8 mouse cellular contexts compared by ENCODE assay signal in the genomic region with DNA sequence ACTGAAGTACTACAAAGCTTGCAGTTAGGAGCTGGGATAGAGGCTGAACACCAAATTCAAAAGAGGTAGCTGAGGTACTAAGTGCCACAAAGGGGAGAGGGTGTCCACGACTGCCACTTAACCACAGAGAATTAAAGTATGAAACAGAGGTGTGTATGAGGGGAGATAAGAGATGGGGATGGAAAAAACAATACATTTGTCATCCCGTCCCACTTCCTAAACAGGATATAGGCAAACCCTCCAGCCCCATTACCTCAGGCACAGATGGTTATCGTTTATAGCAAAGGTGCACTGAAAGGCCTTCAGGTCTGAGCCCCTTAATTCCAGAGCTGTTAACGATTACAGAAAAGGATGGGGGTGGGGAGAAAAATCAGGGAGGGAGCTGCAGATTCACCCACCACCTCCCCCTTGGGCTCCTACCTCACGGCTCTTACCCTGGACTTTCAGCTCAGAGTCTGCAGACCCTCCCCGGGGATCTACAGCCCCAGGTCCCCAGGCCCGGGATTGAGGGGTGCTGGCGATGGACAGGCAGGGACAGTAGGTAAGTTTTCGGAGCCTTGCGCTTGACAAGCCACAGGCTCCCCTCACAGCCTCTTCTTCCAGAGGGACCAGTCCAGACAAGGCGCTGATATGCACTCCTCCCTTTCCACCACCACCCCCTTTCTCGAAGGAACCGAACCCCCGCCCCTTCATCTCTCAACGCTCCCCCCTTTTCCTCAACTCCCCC. TPM values are rescaled to one million over a fixed set of nuclear protein-coding genes. Genes with fewer than 3 reads are reported as not detected.
DNase-seq lines count a peak whose midpoint lies in the region; ATAC-seq and TF ChIP-seq lines count a peak whose summit lies in the region.

No protein-coding gene starts in this region.

- no peak for TF ChIP-seq CTCF in left cerebral cortex, adult 2 months (IDR thresholded peaks at IDR 0.05)
- no peak for TF ChIP-seq CTCF in G1E (IDR thresholded peaks at IDR 0.05; ENCODE audit: low read depth, low read length)
- no peak for TF ChIP-seq CTCF in cortical plate, adult 2 months (IDR thresholded peaks at IDR 0.05; ENCODE audit: extremely low read depth, insufficient read depth, low read length)
- TF ChIP-seq CTCF in spleen, adult 2 months (IDR thresholded peaks at IDR 0.05; ENCODE audit: extremely low read depth, insufficient read depth, insufficient read length, insufficient replicate concordance), result no peak

- intact Hi-C loops in left cerebral cortex, adult 2 months (cut with DNase I), result loop anchor here (2.0 to 5.0 kb wide), 3 partner anchors 102 to 207 kb away; a partner anchor contains a TSS
- intact Hi-C loops in left cerebral cortex, postnatal 4 days (cut with DNase I), result no loop called here
- intact Hi-C loops in gastrocnemius, postnatal 36 days (cut with DNase I), result loop anchor here (10.0 kb wide), 1 partner anchor 940 kb away; no protein-coding TSS in a partner anchor

- peaks cover 8% of the 10 kb centered on the region for H3K36me3 ChIP-seq in G1E (replicated peaks)
- no peaks in the 10 kb centered on the region for H3K36me3 ChIP-seq in hindbrain, embryonic 14.5 days (replicated peaks; ENCODE audit: control insufficient read depth, insufficient read depth)
- no peaks in the 10 kb centered on the region for H3K36me3 ChIP-seq in liver, embryonic 11.5 days (ENCODE audit: control insufficient read depth, insufficient read depth, low read length)
- H3K36me3 ChIP-seq in spleen, adult 2 months (ENCODE audit: control insufficient read depth, insufficient read depth, low read length), result no peaks in the 10 kb centered on the region

- H3K9me3 ChIP-seq in G1E (replicated peaks), result no peaks in the 10 kb centered on the region
- no peaks in the 10 kb centered on the region for H3K9me3 ChIP-seq in hindbrain, embryonic 14.5 days (ENCODE audit: control insufficient read depth, low read length)
- no peaks in the 10 kb centered on the region for H3K9me3 ChIP-seq in liver, embryonic 11.5 days (ENCODE audit: control insufficient read depth, low read length)

- H3K4me2 ChIP-seq in hindbrain, embryonic 14.5 days (replicated peaks), result peak overlapping the region; percentile 59
- H3K4me2 ChIP-seq in liver, embryonic 11.5 days, result peak overlapping the region; percentile 69

- peak overlapping the region; percentile 100 for H3K27ac ChIP-seq in left cerebral cortex, adult 2 months
- H3K27ac ChIP-seq in cortical plate, adult 2 months (ENCODE audit: insufficient read depth, low read length), result no peak overlapping the region
- peak overlapping the region; percentile 98 for H3K27ac ChIP-seq in hindbrain, embryonic 14.5 days
- H3K27ac ChIP-seq in liver, embryonic 11.5 days (ENCODE audit: low read depth, low read length), result peak overlapping the region; percentile 72
- H3K27ac ChIP-seq in spleen, adult 2 months (ENCODE audit: insufficient read depth, low read length), result no peak overlapping the region

- no peak for TF ChIP-seq POLR2A in cortical plate, adult 2 months (IDR thresholded peaks at IDR 0.05; ENCODE audit: extremely low read depth, insufficient read depth, low read length)
- TF ChIP-seq POLR2A in spleen, adult 2 months (IDR thresholded peaks at IDR 0.05; ENCODE audit: low read depth, low read length), result no peak

- no peak for DNase-seq in left cerebral cortex, adult 2 months (ENCODE audit: extremely low spot score in 1 of 2, low spot score in 2 of 2)
- no peak for DNase-seq in left cerebral cortex, postnatal 4 days
- peak; percentile 8 for DNase-seq in G1E (ENCODE audit: low spot score)
- DNase-seq in hindbrain, embryonic 14.5 days (ENCODE audit: low spot score), result no peak
- DNase-seq in liver, embryonic 11.5 days (ENCODE audit: low spot score), result no peak
- DNase-seq in spleen, adult 2 months (ENCODE audit: low read depth in 1 of 2, low spot score in 2 of 2), result peak in 1 of 2 experiments; percentile 15
- no peak for DNase-seq in gastrocnemius, postnatal 36 days

- peak overlapping the region; percentile 62 for H3K4me3 ChIP-seq in left cerebral cortex, adult 2 months
- H3K4me3 ChIP-seq in G1E (ENCODE audit: low read depth, low read length), result peak overlapping the region; percentile 85
- peak overlapping the region; percentile 70 for H3K4me3 ChIP-seq in cortical plate, adult 2 months (ENCODE audit: insufficient read depth, low read length)
- peak overlapping the region; percentile 72 for H3K4me3 ChIP-seq in hindbrain, embryonic 14.5 days (replicated peaks; ENCODE audit: low read length)
- H3K4me3 ChIP-seq in liver, embryonic 11.5 days (ENCODE audit: low read depth, low read length), result peak overlapping the region; percentile 58
- H3K4me3 ChIP-seq in spleen, adult 2 months (ENCODE audit: extremely low read depth, insufficient read depth, insufficient read length), result peak overlapping the region; percentile 92

- 2% methylated on average over 15 of the region's 15 CpGs for WGBS in hindbrain, embryonic 14.5 days
- under 1% methylated on average over 14 of the region's 15 CpGs for WGBS in liver, embryonic 11.5 days
- 2% methylated on average over 14 of the region's 15 CpGs for WGBS in spleen, adult 2 months

- peaks cover 45% of the 10 kb centered on the region for H3K4me1 ChIP-seq in G1E (ENCODE audit: insufficient read depth, low read depth, low read length)
- H3K4me1 ChIP-seq in cortical plate, adult 2 months (ENCODE audit: control insufficient read depth, insufficient read depth, low read length), result peaks cover 2% of the 10 kb centered on the region; the same call in 1 of the 2 replicates
- H3K4me1 ChIP-seq in hindbrain, embryonic 14.5 days (replicated peaks; ENCODE audit: control insufficient read depth, insufficient read depth, low read length), result peaks cover 29% of the 10 kb centered on the region
- H3K4me1 ChIP-seq in liver, embryonic 11.5 days (replicated peaks; ENCODE audit: control insufficient read depth, insufficient read depth, low read length), result peaks cover 3% of the 10 kb centered on the region
- H3K4me1 ChIP-seq in spleen, adult 2 months (ENCODE audit: control insufficient read depth, insufficient read depth, insufficient read length), result no peaks in the 10 kb centered on the region

- no peak for ATAC-seq in G1E (ENCODE audit: extremely low read depth, insufficient number of reproducible peaks, low FRiP score, poor library complexity, severe bottlenecking)
- no peak; the same call in 1 of the 2 replicates for ATAC-seq in hindbrain, embryonic 14.5 days (ENCODE audit: low FRiP score)
- ATAC-seq in liver, embryonic 11.5 days (replicated peaks; ENCODE audit: low FRiP score), result peak; percentile 56

- peak overlapping the region; percentile 87 for H3K9ac ChIP-seq in hindbrain, embryonic 14.5 days
- peak overlapping the region; percentile 78 for H3K9ac ChIP-seq in liver, embryonic 11.5 days (ENCODE audit: low read depth, low read length)

- no peaks in the 10 kb centered on the region for H3K27me3 ChIP-seq in G1E (ENCODE audit: insufficient read depth, low read length)
- H3K27me3 ChIP-seq in hindbrain, embryonic 14.5 days (ENCODE audit: control insufficient read depth, insufficient read depth, low read length), result no peaks in the 10 kb centered on the region
- H3K27me3 ChIP-seq in liver, embryonic 11.5 days (replicated peaks; ENCODE audit: control insufficient read depth, insufficient read depth, low read length), result no peaks in the 10 kb centered on the region
- no peaks in the 10 kb centered on the region for H3K27me3 ChIP-seq in spleen, adult 2 months (ENCODE audit: control insufficient read depth, insufficient read depth, low read length)

RNA-seq across cellular contexts. Expression of a gene that starts 0.7 kb away (rescaled TPM):
- total RNA-seq in left cerebral cortex, adult 2 months (2021), result 10 to 100 TPM; 13.2 to 14.4 TPM
- 1 to 10 TPM; 9.0 to 9.7 TPM for total RNA-seq in left cerebral cortex, postnatal 4 days (2021)
- 2.4 and 2.5 TPM in 2 replicates for total RNA-seq in G1E (2014; fragmentation: Nextera tagmentation)
- 5.7 and 6.0 TPM in 2 replicates for total RNA-seq in G1E (2017)
- 0.91 and 1.2 TPM in 2 replicates for polyA plus RNA-seq in G1E (2012)
- polyA plus RNA-seq in cortical plate, adult 2 months (2012; rRNA removed), result 16.3 and 19.5 TPM in 2 replicates
- polyA plus RNA-seq in hindbrain, embryonic 14.5 days (2014; fragmentation: Nextera tagmentation; extraction: Ambion mirVana), result 17.5 and 18.7 TPM in 2 replicates
- polyA plus RNA-seq in liver, embryonic 11.5 days (2014; fragmentation: Nextera tagmentation; extraction: Ambion mirVana), result 4.6 and 6.5 TPM in 2 replicates
- polyA plus RNA-seq in spleen, adult 2 months (2012; rRNA removed), result 0.49 and 0.80 TPM in 2 replicates
- 10 to 100 TPM in 1 of 2 experiments, 1 to 10 TPM in 1; 8.6 to 12.2 TPM for total RNA-seq in gastrocnemius, postnatal 36 days (2021)

RNA-seq across cellular contexts. Expression of a gene that starts 1.1 kb away (rescaled TPM):
- total RNA-seq in left cerebral cortex, adult 2 months (2021), result 10 to 100 TPM; 33.4 to 35.4 TPM
- 10 to 100 TPM; 26.0 to 31.8 TPM for total RNA-seq in left cerebral cortex, postnatal 4 days (2021)
- 8.9 and 9.4 TPM in 2 replicates for total RNA-seq in G1E (2014; fragmentation: Nextera tagmentation)
- 10.2 and 10.8 TPM in 2 replicates for total RNA-seq in G1E (2017)
- polyA plus RNA-seq in G1E (2012), result 4.4 and 8.9 TPM in 2 replicates
- 8.8 and 10.9 TPM in 2 replicates for polyA plus RNA-seq in cortical plate, adult 2 months (2012; rRNA removed)
- 11.3 and 13.0 TPM in 2 replicates for polyA plus RNA-seq in hindbrain, embryonic 14.5 days (2014; fragmentation: Nextera tagmentation; extraction: Ambion mirVana)
- 3.1 and 3.4 TPM in 2 replicates for polyA plus RNA-seq in liver, embryonic 11.5 days (2014; fragmentation: Nextera tagmentation; extraction: Ambion mirVana)
- polyA plus RNA-seq in spleen, adult 2 months (2012; rRNA removed), result 3.1 and 3.8 TPM in 2 replicates
- total RNA-seq in gastrocnemius, postnatal 36 days (2021), result 10 to 100 TPM; 12.3 to 16.2 TPM

Comparison
In these comparisons a context has a peak if more than half of its experiments do, and no peak if none do; other contexts are left out.
1. H3K27ac ChIP-seq: peak in left cerebral cortex, adult 2 months (single experiment), hindbrain, embryonic 14.5 days (single experiment) and liver, embryonic 11.5 days (single experiment); none in cortical plate, adult 2 months (single experiment) and spleen, adult 2 months (single experiment).
2. Peak in every context shown above with its lines, with median percentiles within 50 percentile points of each other: H3K4me3 ChIP-seq.